Comparison of ENCODE assay signal across 8 mouse cellular contexts in genomic region chr11:119190498-119190897, GRCm38 (mm10). TPM values are rescaled to one million over a fixed set of nuclear protein-coding genes. Genes with fewer than 3 reads are reported as not detected.
DNase-seq lines count a peak whose midpoint lies in the region; ATAC-seq lines count a peak whose summit lies in the region.

No protein-coding gene starts in this region.

- DNase-seq in left cerebral cortex, adult 18-20 months (ENCODE audit: low spot score in 2 of 2), result peak; percentile 66 to 71
- no peak for DNase-seq in left cerebral cortex, adult 11 months (ENCODE audit: low spot score)
- DNase-seq in cerebellum, adult 8-10 months, result peak; percentile 65
- peak; percentile 38 to 81 for DNase-seq in left cerebral cortex, postnatal 10 days (ENCODE audit: extremely low spot score in 1 of 2, low spot score in 2 of 2)
- peak; percentile 77 for DNase-seq in mesoderm, embryonic 11.5 days (ENCODE audit: low read depth, low spot score)
- DNase-seq in right cerebral cortex, postnatal 25 days, result peak; percentile 60

- no peaks in the 10 kb centered on the region for H3K9me3 ChIP-seq in hindbrain, embryonic 13.5 days

- H3K4me3 ChIP-seq in hindbrain, embryonic 13.5 days, result no peak overlapping the region

- WGBS in hindbrain, embryonic 13.5 days, result 10% methylated on average over 11 of the region's 11 CpGs

- peak overlapping the region; percentile 86 for H3K27ac ChIP-seq in hindbrain, embryonic 13.5 days

- peak overlapping the region; percentile 71 for H3K9ac ChIP-seq in hindbrain, embryonic 13.5 days

- H3K4me2 ChIP-seq in hindbrain, embryonic 13.5 days, result no peak overlapping the region

- H3K4me1 ChIP-seq in hindbrain, embryonic 13.5 days (replicated peaks), result peaks cover 57% of the 10 kb centered on the region

- intact Hi-C loops in left cerebral cortex, postnatal 10 days (cut with DNase I), result no loop called here

- ATAC-seq in frontal cortex, adult (ENCODE audit: low TSS enrichment), result peak; percentile 79
- ATAC-seq in hindbrain, embryonic 13.5 days (ENCODE audit: low FRiP score), result peak; percentile 65; the same call in 1 of the 2 replicates

- no peaks in the 10 kb centered on the region for H3K36me3 ChIP-seq in hindbrain, embryonic 13.5 days

- no peaks in the 10 kb centered on the region for H3K27me3 ChIP-seq in hindbrain, embryonic 13.5 days

RNA-seq across cellular contexts. Expression of gene Tbc1d16, which starts 37.8 kb away (rescaled TPM):
- 10 to 100 TPM; 24.8 to 27.5 TPM for total RNA-seq in left cerebral cortex, adult 18-20 months (2021)
- polyA plus RNA-seq in hindbrain, embryonic 13.5 days (2015; fragmentation: Nextera tagmentation; extraction: Ambion mirVana), result 57.4 and 61.1 TPM in 2 replicates
- total RNA-seq in left cerebral cortex, postnatal 10 days (2021), result 100 to 1,000 TPM in 1 of 2 experiments, 10 to 100 TPM in 1; 98.2 to 108 TPM

RNA-seq across cellular contexts. Expression of gene Ccdc40, which starts 37.9 kb away (rescaled TPM):
- under 1 TPM; 0.70 to 0.91 TPM for total RNA-seq in left cerebral cortex, adult 18-20 months (2021)
- 14.6 and 18.0 TPM in 2 replicates for polyA plus RNA-seq in hindbrain, embryonic 13.5 days (2015; fragmentation: Nextera tagmentation; extraction: Ambion mirVana)
- 1 to 10 TPM; 3.0 to 3.7 TPM for total RNA-seq in left cerebral cortex, postnatal 10 days (2021)
